Mouse (Mus musculus) embryonic facial prominence, embryonic 11.5 days (tissue): ENCODE measurements around the gene Gbp2. TPM values are rescaled to one million over a fixed set of nuclear protein-coding genes. Genes with fewer than 3 reads are reported as not detected.
"Not testable (repeated sequence)": the region's sequence is repeated elsewhere in the genome, so short reads cannot be mapped to it uniquely, and the experiment has no call there.

Experiments used
- ATAC-seq: fragments of 200-750 bp; cut with Nextera tagmentation; replicated peaks from 2 replicates; pipeline ENCODE4 v1.8.0; 2017; ENCODE audit warnings: low read depth; ENCODE audit not compliant: insufficient number of reproducible peaks, low FRiP score, low TSS enrichment
- DNase-seq: peaks from one replicate; pipeline ENCODE4 v3.0.0-alpha.2; 2015; ENCODE audit warnings: low spot score
- H3K27ac ChIP-seq: fragments of 300-500 bp; sonication (generic); replicated peaks from 2 replicates; pipeline ENCODE4 v1.5.1; 2014; ENCODE audit warnings: mild to moderate bottlenecking, low read depth, low read length, control low read depth
- H3K27me3 ChIP-seq: fragments of 300-500 bp; sonication (generic); 2 replicates; pipeline ENCODE4 v1.6.1; 2014; ENCODE audit warnings: mild to moderate bottlenecking, low read length, moderate library complexity, mixed read lengths; ENCODE audit not compliant: control insufficient read depth, insufficient read depth
- H3K36me3 ChIP-seq: fragments of 300-500 bp; sonication (generic); replicated peaks from 2 replicates; pipeline ENCODE4 v1.6.1; 2014; ENCODE audit warnings: low read depth, mild to moderate bottlenecking, low read length, moderate library complexity, mixed read lengths; ENCODE audit not compliant: control insufficient read depth, insufficient read depth
- H3K4me1 ChIP-seq: fragments of 300-500 bp; sonication (generic); 2 replicates; pipeline ENCODE4 v1.6.1; 2014; ENCODE audit warnings: low read length, mixed read lengths; ENCODE audit not compliant: control insufficient read depth, insufficient read depth
- H3K4me2 ChIP-seq: fragments of 300-500 bp; sonication (generic); 2 replicates; pipeline ENCODE4 v1.6.1; 2014; ENCODE audit warnings: low read depth, mild to moderate bottlenecking, control low read depth, low read length, moderate library complexity
- H3K4me3 ChIP-seq: fragments of 300-500 bp; sonication (generic); 2 replicates; pipeline ENCODE4 v1.5.1; 2014; ENCODE audit warnings: low read depth, low read length, control low read depth
- H3K9ac ChIP-seq: fragments of 300-500 bp; sonication (generic); replicated peaks from 2 replicates; pipeline ENCODE4 v1.6.1; 2014; ENCODE audit warnings: mild to moderate bottlenecking, control low read depth, low read length
- H3K9me3 ChIP-seq: fragments of 300-500 bp; sonication (generic); replicated peaks from 2 replicates; pipeline ENCODE4 v1.6.1; 2016; ENCODE audit warnings: mild to moderate bottlenecking, low read length, inconsistent platforms, mixed read lengths; ENCODE audit not compliant: control insufficient read depth
- WGBS: fragments of 180-500 bp; shearing (Covaris S2); extraction: QIAGEN DNeasy Blood & Tissue Kit; methylation state at CpG from one replicate; pipeline ENCODE4 v1.1.7; 2014; 5-methylcytosine and 5-hydroxymethylcytosine counted together
- microRNA-seq: library from miRNA; unstranded; fragments of <30 nt; microRNA quantifications from one replicate; pipeline ENCODE4, GENCODE M21; 2016; ENCODE audit warnings: borderline number of aligned reads
- polyA plus RNA-seq: library from polyadenylated mRNA; unstranded; fragments of >200 nt; fragmentation: Nextera tagmentation; extraction: Ambion mirVana; gene quantifications from 2 replicates; pipeline ENCODE4 v1.2.1, GENCODE M21; 2014

Gene Gbp2
- polyA plus RNA-seq, 1 experiment from 2014 or later: 0.25 TPM

- not testable (repeated sequence) for H3K27ac ChIP-seq, H3K9me3 ChIP-seq, H3K27me3 ChIP-seq, H3K9ac ChIP-seq, H3K4me1 ChIP-seq, H3K4me3 ChIP-seq, H3K36me3 ChIP-seq, ATAC-seq, H3K4me2 ChIP-seq
- DNase-seq: peak; percentile 79
- WGBS: 14% methylated on average over 2 of the region's 2 CpGs
Measured at GRCm38 (mm10) chr3:142645949-142646348, 25.5 kb downstream of the Gbp2 start.

DNA sequence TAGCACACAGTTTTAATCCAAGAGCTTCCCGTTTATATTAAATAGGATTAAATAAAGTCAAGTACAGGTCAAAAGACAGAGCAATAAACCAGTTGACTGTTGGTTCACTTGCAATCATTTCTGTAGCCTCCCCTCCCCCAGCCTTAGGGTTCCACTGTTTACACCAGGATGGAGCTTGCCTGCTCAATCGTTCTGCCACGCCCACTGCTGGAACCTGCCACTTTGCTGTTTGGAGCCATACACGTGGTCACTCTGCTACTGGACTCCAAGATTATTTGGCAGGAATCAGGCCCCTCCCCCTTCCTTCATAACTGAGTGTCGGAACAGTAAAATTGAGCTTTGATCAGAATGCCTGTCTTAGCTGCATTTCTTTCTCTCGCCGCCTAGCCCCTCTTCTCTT, 27.4 kb downstream of the Gbp2 start:
- not testable (repeated sequence) for ATAC-seq, H3K4me1 ChIP-seq, H3K27ac ChIP-seq, H3K4me2 ChIP-seq, H3K36me3 ChIP-seq, H3K4me3 ChIP-seq, H3K9ac ChIP-seq, H3K27me3 ChIP-seq, H3K9me3 ChIP-seq, DNase-seq
- 75% methylated on average over 7 of the region's 7 CpGs for WGBS

GRCm38 (mm10) chr3:142650205-142650604, 29.8 kb downstream of the Gbp2 start:
- H3K9ac ChIP-seq: no peak overlapping the region
- 27% methylated on average over 2 of the region's 2 CpGs for WGBS
- H3K27ac ChIP-seq: no peak overlapping the region
- ATAC-seq (no peak), DNase-seq (no peak)
- H3K36me3 ChIP-seq: no peaks in the 10 kb centered on the region
- no peaks in the 10 kb centered on the region for H3K9me3 ChIP-seq
- no peaks in the 10 kb centered on the region for H3K27me3 ChIP-seq
- H3K4me2 ChIP-seq: no peak overlapping the region
- H3K4me1 ChIP-seq: no peaks in the 10 kb centered on the region
- no peak overlapping the region for H3K4me3 ChIP-seq

GRCm38 (mm10) chr3:142664723-142665122, 44.3 kb downstream of the Gbp2 start:
- no peak overlapping the region for H3K4me2 ChIP-seq
- no peak overlapping the region for H3K27ac ChIP-seq
- DNase-seq: no peak
- H3K4me3 ChIP-seq: no peak overlapping the region
- no peak overlapping the region for H3K9ac ChIP-seq
- 93% methylated on average over 8 of the region's 8 CpGs for WGBS
- H3K27me3 ChIP-seq: no peaks in the 10 kb centered on the region
- no peaks in the 10 kb centered on the region for H3K36me3 ChIP-seq
- no peak for ATAC-seq
- H3K4me1 ChIP-seq: no peaks in the 10 kb centered on the region
- H3K9me3 ChIP-seq: no peaks in the 10 kb centered on the region

GRCm38 (mm10) chr3:142674607-142675006, 54.2 kb downstream of the Gbp2 start:
- Histone ChIP-seq H3K36me3 (no peaks in the 10 kb centered on the region), H3K9ac (no peak overlapping the region), H3K4me3 (no peak overlapping the region), H3K27ac (no peak overlapping the region), H3K9me3 (no peaks in the 10 kb centered on the region), H3K27me3 (no peaks in the 10 kb centered on the region), H3K4me1 (no peaks in the 10 kb centered on the region), H3K4me2 (no peak overlapping the region)
- ATAC-seq (no peak), DNase-seq (peak; percentile 18)
- WGBS: 82% methylated on average over 1 of the region's 1 CpGs

Small RNAs within 50 kb of the gene (microRNA-seq; reads per million reads assigned to microRNA genes)
- not detected for gene Mir6381

Other genes with a start within 250 kb of the Gbp2 start
- 19.6 TPM in 2 replicates for gene Pdlim5, start 224.9 kb upstream of the Gbp2 start, polyA plus RNA-seq
- gene Gbp5, start 126.6 kb upstream of the Gbp2 start, polyA plus RNA-seq: 0.20 TPM in 1 of 2 replicates, not detected in the other
- gene Gbp7, start 90.3 kb upstream of the Gbp2 start, polyA plus RNA-seq: 1.4 and 2.1 TPM in 2 replicates
- gene Gbp3, start 60.6 kb upstream of the Gbp2 start, polyA plus RNA-seq: 0.38 and 0.82 TPM in 2 replicates
- not detected in 2 replicates for gene Gbp2b, start 25.8 kb upstream of the Gbp2 start, polyA plus RNA-seq
- gene Kyat3, start 80.4 kb downstream of the Gbp2 start, polyA plus RNA-seq: 18.5 and 22.5 TPM in 2 replicates
- 102 and 104 TPM in 2 replicates for gene Gtf2b, start 144.4 kb downstream of the Gbp2 start, polyA plus RNA-seq